Mouse (Mus musculus) cerebellum, adult 9-10 months (tissue): ENCODE data around the gene Grik4.

Experiments
- DNase-seq: peaks from one replicate; pipeline ENCODE4 v3.0.0; 2022

Grik4 gene

GRCm38 (mm10) chr9:42550116-42550515, 394.2 kb downstream of the Grik4 start:
- peak; percentile 77 for DNase-seq

- no peak for DNase-seq
Observed at GRCm38 (mm10) chr9:42548981-42549380, 395.3 kb downstream of the Grik4 start.

GRCm38 (mm10) chr9:42544521-42544920, 399.8 kb downstream of the Grik4 start:
- DNase-seq: no peak

- no peak for DNase-seq
Observed at GRCm38 (mm10) chr9:42533491-42533890, 410.8 kb downstream of the Grik4 start.

GRCm38 (mm10) chr9:42533041-42533440, 411.3 kb downstream of the Grik4 start:
- no peak for DNase-seq

GRCm38 (mm10) chr9:42531951-42532350, 412.3 kb downstream of the Grik4 start:
- no peak for DNase-seq

- peak; percentile 17 for DNase-seq
Observed at GRCm38 (mm10) chr9:42530221-42531152, 413.8 kb downstream of the Grik4 start.

- peak; percentile 56 for DNase-seq
Observed at GRCm38 (mm10) chr9:42520587-42521084, 423.7 kb downstream of the Grik4 start.

GRCm38 (mm10) chr9:42518163-42518562, 426.1 kb downstream of the Grik4 start:
- no peak for DNase-seq

GRCm38 (mm10) chr9:42513159-42513558, 431.1 kb downstream of the Grik4 start:
- no peak for DNase-seq

- no peak for DNase-seq
Observed at GRCm38 (mm10) chr9:42512312-42512711, 432.0 kb downstream of the Grik4 start.

- DNase-seq: no peak
Observed at GRCm38 (mm10) chr9:42508235-42508634, 436.1 kb downstream of the Grik4 start.

- no peak for DNase-seq
Observed at GRCm38 (mm10) chr9:42507709-42508108, 436.6 kb downstream of the Grik4 start, which contains the start of gene Tbcel. Tbcel (minus strand) TSS chr9:42507809.

GRCm38 (mm10) chr9:42507022-42507421, 437.3 kb downstream of the Grik4 start:
- no peak for DNase-seq

- no peak for DNase-seq
Observed at GRCm38 (mm10) chr9:42504971-42505510, 439.3 kb downstream of the Grik4 start.

- DNase-seq: no peak
Observed at GRCm38 (mm10) chr9:42504559-42504958, 439.7 kb downstream of the Grik4 start.

GRCm38 (mm10) chr9:42503709-42504108, 440.6 kb downstream of the Grik4 start:
- no peak for DNase-seq

- DNase-seq: no peak
Observed at GRCm38 (mm10) chr9:42496296-42496695, 448.0 kb downstream of the Grik4 start.

- DNase-seq: no peak
Observed at GRCm38 (mm10) chr9:42491780-42492179, 452.5 kb downstream of the Grik4 start.

GRCm38 (mm10) chr9:42490589-42491382, 453.5 kb downstream of the Grik4 start:
- DNase-seq: peak; percentile 46

GRCm38 (mm10) chr9:42488071-42488470, 456.2 kb downstream of the Grik4 start:
- no peak for DNase-seq

- DNase-seq: no peak
Observed at GRCm38 (mm10) chr9:42486913-42487312, 457.4 kb downstream of the Grik4 start.

GRCm38 (mm10) chr9:42484667-42485066, 459.6 kb downstream of the Grik4 start:
- DNase-seq: no peak
